Mouse (Mus musculus) limb, embryonic 14.5 days (tissue): ENCODE results near the gene Kin. TPM values are rescaled to one million over a fixed set of nuclear protein-coding genes. Genes with fewer than 3 reads are reported as not detected.

Experiments used
- ATAC-seq: fragments of 200-750 bp; cut with Nextera tagmentation; 2 replicates; pipeline ENCODE4 v1.8.0; 2017; ENCODE audit warnings: low read depth, moderate number of reproducible peaks, moderate TSS enrichment; ENCODE audit not compliant: low FRiP score
- DNase-seq: peaks from one replicate; pipeline ENCODE4 v3.0.0-alpha.2; 2015; ENCODE audit warnings: low spot score
- H3K27ac ChIP-seq: fragments of 300-500 bp; sonication (generic); replicated peaks from 2 replicates; pipeline ENCODE4 v1.5.1; 2014; ENCODE audit warnings: low read depth, mild to moderate bottlenecking, low read length, moderate library complexity, mixed read lengths
- H3K27me3 ChIP-seq: fragments of 300-500 bp; sonication (generic); 2 replicates; pipeline ENCODE4 v1.6.1; 2014; ENCODE audit warnings: low read length, mixed read lengths; ENCODE audit not compliant: control insufficient read depth, insufficient read depth
- H3K36me3 ChIP-seq: fragments of 300-500 bp; sonication (generic); 2 replicates; pipeline ENCODE4 v1.6.1; 2014; ENCODE audit warnings: mild to moderate bottlenecking, low read length, moderate library complexity, mixed read lengths; ENCODE audit not compliant: control insufficient read depth, insufficient read depth
- H3K4me1 ChIP-seq: fragments of 300-500 bp; sonication (generic); 2 replicates; pipeline ENCODE4 v1.6.1; 2014; ENCODE audit warnings: antibody characterized with exemption, low read length, mixed read lengths; ENCODE audit not compliant: control insufficient read depth, insufficient read depth
- H3K4me2 ChIP-seq: fragments of 300-500 bp; sonication (generic); replicated peaks from 2 replicates; pipeline ENCODE4 v1.6.1; 2014; ENCODE audit warnings: low read depth, mild to moderate bottlenecking, low read length, moderate library complexity; ENCODE audit not compliant: severe bottlenecking
- H3K4me3 ChIP-seq: fragments of 300-500 bp; sonication (generic); replicated peaks from 2 replicates; pipeline ENCODE4 v1.5.1; 2014; ENCODE audit warnings: low read length
- H3K9ac ChIP-seq: fragments of 300-500 bp; sonication (generic); 2 replicates; pipeline ENCODE4 v1.6.1; 2014; ENCODE audit warnings: mild to moderate bottlenecking, low read depth, low read length, moderate library complexity; ENCODE audit not compliant: severe bottlenecking
- H3K9me3 ChIP-seq: fragments of 300-500 bp; sonication (generic); 2 replicates; pipeline ENCODE4 v1.6.1; 2016; ENCODE audit warnings: low read length; ENCODE audit not compliant: control insufficient read depth
- POLR2A ChIP-seq: fragments of 200-500 bp; IDR thresholded peaks from 2 replicates; pipeline ENCODE4 v1.8.0; 2012; ENCODE audit warnings: inconsistent platforms, mild to moderate bottlenecking, moderate library complexity, borderline replicate concordance; ENCODE audit not compliant: insufficient read depth, insufficient read length; ENCODE audit errors: extremely low read depth
- WGBS: fragments of 180-500 bp; shearing (Covaris S2); extraction: QIAGEN DNeasy Blood & Tissue Kit; methylation state at CpG from one replicate; pipeline ENCODE4 v1.1.7; 2014; 5-methylcytosine and 5-hydroxymethylcytosine counted together
- polyA plus RNA-seq, 2 experiments: library from polyadenylated mRNA; depleted of rRNA in 1 of 2; stranded (reverse) in 1 of 2; unstranded in 1 of 2; fragments of >200 nt; fragmentation: Nextera tagmentation in 1 of 2; extraction: Ambion mirVana in 1 of 2; gene quantifications; 2 replicates each; pipeline versions ENCODE4 v1.2.1 to v1.2.3; 2012 to 2014

The Kin gene
- polyA plus RNA-seq, 2 experiments = 18.5 to 25.3 TPM

DNA sequence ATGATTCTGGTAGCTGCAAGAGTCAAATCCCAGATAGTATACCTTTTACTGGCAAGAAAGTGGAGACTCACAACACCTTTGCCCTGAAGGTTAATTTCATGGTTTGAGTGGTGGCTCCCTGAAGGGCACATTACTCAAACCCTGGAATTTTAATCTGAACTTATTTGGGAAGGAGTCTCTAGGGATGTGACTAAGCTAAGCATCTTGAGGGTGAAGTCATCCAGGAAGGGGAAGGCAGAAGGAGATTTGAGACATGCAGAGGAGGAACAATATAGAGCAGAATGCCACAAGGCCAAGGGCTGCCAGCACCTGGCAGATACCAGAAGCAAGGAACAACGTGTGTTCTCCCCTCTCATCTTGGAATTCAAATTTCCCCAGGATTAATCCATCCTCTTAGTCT, 38.4 kb downstream of the Kin start:
- Histone ChIP-seq H3K27ac (no peak overlapping the region), H3K4me2 (no peak overlapping the region), H3K9ac (no peak overlapping the region), H3K36me3 (no peaks in the 10 kb centered on the region), H3K4me1 (no peaks in the 10 kb centered on the region), H3K4me3 (no peak overlapping the region), H3K27me3 (no peaks in the 10 kb centered on the region), H3K9me3 (no peaks in the 10 kb centered on the region)
- DNase-seq = no peak
- no peak for ATAC-seq
- no peak for TF ChIP-seq POLR2A
- WGBS = 65% methylated on average over 1 of the region's 1 CpGs

DNA sequence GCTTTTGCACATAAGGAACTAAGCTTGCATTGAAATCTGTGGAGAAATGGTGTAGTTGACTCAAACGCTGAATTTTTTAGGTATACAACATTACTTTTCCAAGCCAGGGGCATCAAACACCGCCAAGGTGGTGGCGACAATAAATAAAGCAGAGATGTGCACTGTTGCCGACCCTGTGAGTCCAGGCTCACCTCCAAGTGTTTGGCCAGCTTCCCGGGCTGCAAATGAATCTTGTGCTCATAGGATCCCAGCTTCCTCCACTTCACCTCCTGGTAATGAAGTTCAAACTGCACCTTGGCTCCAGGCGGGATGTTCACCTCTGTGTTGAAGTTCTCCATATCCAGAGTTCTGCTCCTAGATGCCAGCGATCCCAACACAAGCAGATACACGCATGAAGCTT, 38.9 kb downstream of the Kin start:
- Histone ChIP-seq H3K9ac (no peak overlapping the region), H3K4me3 (no peak overlapping the region), H3K4me2 (no peak overlapping the region), H3K36me3 (no peaks in the 10 kb centered on the region), H3K4me1 (no peaks in the 10 kb centered on the region), H3K9me3 (no peaks in the 10 kb centered on the region), H3K27ac (no peak overlapping the region), H3K27me3 (no peaks in the 10 kb centered on the region)
- 83% methylated on average over 8 of the region's 8 CpGs for WGBS
- DNase-seq = no peak
- TF ChIP-seq POLR2A = no peak
- no peak for ATAC-seq

DNA sequence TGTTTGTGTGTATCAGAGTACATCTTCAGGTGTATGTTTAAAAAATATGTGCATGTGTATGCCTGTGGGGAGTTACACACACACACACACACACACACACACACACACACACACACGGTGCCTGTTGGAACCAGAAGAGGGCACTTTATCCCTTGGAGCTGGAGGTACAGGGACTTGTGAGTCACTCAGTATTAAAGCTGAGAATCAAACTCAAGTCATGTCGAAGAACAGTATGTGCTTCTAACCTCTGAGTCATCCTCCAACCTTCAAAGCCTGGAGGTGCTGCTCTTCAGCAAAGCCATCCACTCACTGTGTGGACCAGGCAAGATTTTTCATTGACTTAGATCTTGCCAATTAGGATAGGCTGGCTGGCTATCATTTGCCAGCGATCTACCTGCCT, 41.4 kb downstream of the Kin start:
- Histone ChIP-seq H3K27ac (no peak overlapping the region), H3K27me3 (no peaks in the 10 kb centered on the region), H3K9ac (no peak overlapping the region), H3K36me3 (no peaks in the 10 kb centered on the region), H3K4me1 (no peaks in the 10 kb centered on the region), H3K4me2 (no peak overlapping the region), H3K9me3 (no peaks in the 10 kb centered on the region), H3K4me3 (no peak overlapping the region)
- DNase-seq = no peak
- TF ChIP-seq POLR2A = no peak
- WGBS = 51% methylated on average over 3 of the region's 3 CpGs
- no peak for ATAC-seq

DNA sequence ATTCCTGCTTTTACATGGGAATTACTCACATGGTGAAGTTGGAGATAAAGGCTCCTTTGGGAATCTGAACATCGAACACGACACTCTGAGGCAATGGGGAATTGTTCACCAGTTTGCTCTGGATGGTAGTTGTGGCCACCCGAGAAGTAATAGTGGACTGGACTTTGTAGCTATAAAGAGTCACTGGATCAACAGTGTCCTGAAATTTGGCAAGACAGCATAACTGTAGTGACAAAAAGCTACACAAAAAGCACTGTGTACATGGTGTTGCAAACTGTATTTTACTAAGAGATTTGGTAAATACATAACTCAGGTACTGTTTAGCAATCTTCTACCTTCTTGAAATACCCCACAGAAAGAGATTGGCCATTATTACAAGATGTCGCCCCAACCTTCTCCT, 45.7 kb downstream of the Kin start:
- WGBS = 88% methylated on average over 4 of the region's 4 CpGs
- no peaks in the 10 kb centered on the region for H3K36me3 ChIP-seq
- H3K9ac ChIP-seq = no peak overlapping the region
- no peak overlapping the region for H3K4me2 ChIP-seq
- no peaks in the 10 kb centered on the region for H3K9me3 ChIP-seq
- DNase-seq = no peak
- H3K4me1 ChIP-seq = no peaks in the 10 kb centered on the region
- TF ChIP-seq POLR2A = no peak
- no peaks in the 10 kb centered on the region for H3K27me3 ChIP-seq
- H3K4me3 ChIP-seq = no peak overlapping the region
- no peak overlapping the region for H3K27ac ChIP-seq
- no peak for ATAC-seq

DNA sequence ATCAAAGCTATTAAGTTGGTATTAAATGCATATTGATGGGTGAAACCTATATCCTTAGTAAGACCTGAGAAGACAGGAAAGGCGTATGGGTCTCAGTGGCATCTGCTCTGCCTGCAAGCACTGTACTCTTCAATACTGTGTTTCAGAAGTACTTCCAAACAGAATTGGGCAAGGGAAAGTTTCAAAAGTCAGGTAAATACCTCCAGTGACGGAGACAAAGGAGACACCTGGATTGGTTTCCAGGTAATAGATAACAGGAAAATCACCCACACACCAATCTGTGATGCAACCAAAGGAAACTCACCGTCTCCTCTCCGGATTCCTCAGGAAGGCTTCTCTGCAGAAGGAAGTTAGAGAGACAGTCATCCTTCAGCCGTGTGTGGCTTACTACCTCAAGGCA, 47.1 kb downstream of the Kin start:
- Histone ChIP-seq H3K36me3 (no peaks in the 10 kb centered on the region), H3K4me3 (no peak overlapping the region), H3K9me3 (no peaks in the 10 kb centered on the region), H3K27ac (no peak overlapping the region), H3K9ac (no peak overlapping the region), H3K27me3 (no peaks in the 10 kb centered on the region), H3K4me1 (no peaks in the 10 kb centered on the region), H3K4me2 (no peak overlapping the region)
- no peak for DNase-seq
- no peak for ATAC-seq
- no peak for TF ChIP-seq POLR2A
- WGBS = 83% methylated on average over 5 of the region's 5 CpGs

DNA sequence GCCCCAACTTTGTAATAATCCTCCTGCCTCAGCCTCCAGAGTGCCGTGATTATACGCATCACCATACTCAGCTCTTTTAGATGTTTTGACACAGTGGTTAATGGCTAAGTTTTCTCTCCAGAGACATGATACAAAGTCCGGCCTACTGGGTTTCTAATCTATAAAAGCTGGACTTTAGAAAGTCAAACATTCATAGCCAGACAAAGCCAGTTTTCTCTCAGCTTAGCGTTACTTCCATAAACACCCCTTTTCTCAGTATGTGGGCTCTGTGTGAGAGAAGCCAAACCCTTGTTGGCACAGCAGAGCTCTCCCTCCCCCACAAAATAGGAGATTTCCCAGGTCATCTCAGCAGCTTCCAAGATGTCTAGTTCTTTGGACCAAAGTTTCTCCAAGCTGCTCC, 48.2 kb downstream of the Kin start:
- Histone ChIP-seq H3K4me3 (no peak overlapping the region), H3K27ac (no peak overlapping the region), H3K9ac (no peak overlapping the region), H3K36me3 (no peaks in the 10 kb centered on the region), H3K9me3 (no peaks in the 10 kb centered on the region), H3K27me3 (no peaks in the 10 kb centered on the region), H3K4me1 (no peaks in the 10 kb centered on the region), H3K4me2 (no peak overlapping the region)
- no peak for TF ChIP-seq POLR2A
- DNase-seq (no peak), ATAC-seq (no peak)
- 72% methylated on average over 4 of the region's 4 CpGs for WGBS
